Mouse (Mus musculus): Measurements from ENCODE around the gene C4b. TPM values are rescaled to one million over a fixed set of nuclear protein-coding genes. Genes with fewer than 3 reads are reported as not detected.

C4b gene
- polyA plus RNA-seq, 1 experiment from 2014 or later = 0.42 TPM

- Histone ChIP-seq H3K27me3 (replicated peaks) (peaks cover 94% of the 10 kb centered on the region), H3K27ac (no peak overlapping the region), H3K4me2 (no peak overlapping the region), H3K9me3 (replicated peaks) (no peaks in the 10 kb centered on the region), H3K4me3 (no peak overlapping the region), H3K36me3 (no peaks in the 10 kb centered on the region), H3K9ac (no peak overlapping the region), H3K4me1 (0 out of 2 replicates have a peak, but pooled peaks cover 12% of the 10 kb centered on the region)
- no peak for ATAC-seq
- 63% methylated on average over 4 of the region's 4 CpGs for WGBS (ENCODE audit: insufficient replicate concordance)
Observed at GRCm38 (mm10) chr17:34680621-34681020, 63.1 kb downstream of the C4b start.

GRCm38 (mm10) chr17:34680191-34680590 is 63.5 kb downstream of the C4b start:
- no peaks in the 10 kb centered on the region for H3K9me3 ChIP-seq (replicated peaks)
- H3K9ac ChIP-seq = no peak overlapping the region
- H3K27me3 ChIP-seq (replicated peaks) = peaks cover 94% of the 10 kb centered on the region
- H3K4me1 ChIP-seq = 0 out of 2 replicates have a peak, but pooled peaks cover 12% of the 10 kb centered on the region
- no peak overlapping the region for H3K4me2 ChIP-seq
- H3K36me3 ChIP-seq = no peaks in the 10 kb centered on the region
- WGBS (ENCODE audit: insufficient replicate concordance) = 64% methylated on average over 26 of the region's 26 CpGs
- no peak for ATAC-seq
- H3K27ac ChIP-seq = no peak overlapping the region
- no peak overlapping the region for H3K4me3 ChIP-seq

Small RNA genes lying within 50 kb of the gene (microRNA-seq; reads per million reads assigned to microRNA genes)
- not detected for gene Gm27471

Other genes with a start within 250 kb of the C4b start
- gene Btnl6, start 226.5 kb downstream of the C4b start, polyA plus RNA-seq (2016; fragmentation: Nextera tagmentation; extraction: Ambion mirVana) = not detected in 2 replicates
- gene Notch4, start 179.6 kb downstream of the C4b start, polyA plus RNA-seq (2016; fragmentation: Nextera tagmentation; extraction: Ambion mirVana) = 1.7 and 2.0 TPM in 2 replicates
- 10.7 and 11.0 TPM in 2 replicates for gene Gpsm3, start 154.1 kb downstream of the C4b start, polyA plus RNA-seq (2016; fragmentation: Nextera tagmentation; extraction: Ambion mirVana)
- 6.9 and 8.3 TPM in 2 replicates for gene Pbx2, start 152.6 kb downstream of the C4b start, polyA plus RNA-seq (2016; fragmentation: Nextera tagmentation; extraction: Ambion mirVana)
- 1.3 and 1.5 TPM in 2 replicates for gene Ager, start 146.0 kb downstream of the C4b start, polyA plus RNA-seq (2016; fragmentation: Nextera tagmentation; extraction: Ambion mirVana)
- 94.8 and 101 TPM in 2 replicates for gene Rnf5, start 140.2 kb downstream of the C4b start, polyA plus RNA-seq (2016; fragmentation: Nextera tagmentation; extraction: Ambion mirVana)
- gene Agpat1, start 139.6 kb downstream of the C4b start, polyA plus RNA-seq (2016; fragmentation: Nextera tagmentation; extraction: Ambion mirVana) = 31.2 and 31.7 TPM in 2 replicates
- 0.45 and 0.50 TPM in 2 replicates for gene Egfl8, start 127.9 kb downstream of the C4b start, polyA plus RNA-seq (2016; fragmentation: Nextera tagmentation; extraction: Ambion mirVana)
- gene Ppt2, start 115.4 kb downstream of the C4b start, polyA plus RNA-seq (2016; fragmentation: Nextera tagmentation; extraction: Ambion mirVana) = 13.7 and 13.9 TPM in 2 replicates
- gene Prrt1, start 114.3 kb downstream of the C4b start, polyA plus RNA-seq (2016; fragmentation: Nextera tagmentation; extraction: Ambion mirVana) = not detected in 2 replicates
- gene Fkbpl, start 99.1 kb downstream of the C4b start, polyA plus RNA-seq (2016; fragmentation: Nextera tagmentation; extraction: Ambion mirVana) = 6.7 and 7.1 TPM in 2 replicates
- gene Atf6b, start 96.7 kb downstream of the C4b start, polyA plus RNA-seq (2016; fragmentation: Nextera tagmentation; extraction: Ambion mirVana) = 37.0 and 37.3 TPM in 2 replicates
- gene Tnxb, start 73.3 kb downstream of the C4b start, polyA plus RNA-seq (2016; fragmentation: Nextera tagmentation; extraction: Ambion mirVana) = 0.04 and 0.05 TPM in 2 replicates
- gene Cyp21a1, start 60.7 kb upstream of the C4b start, polyA plus RNA-seq (2016; fragmentation: Nextera tagmentation; extraction: Ambion mirVana) = not detected in 2 replicates
- 18.0 and 18.6 TPM in 2 replicates for gene Stk19, start 93.1 kb upstream of the C4b start, polyA plus RNA-seq (2016; fragmentation: Nextera tagmentation; extraction: Ambion mirVana)
- 37.0 and 38.8 TPM in 2 replicates for gene Dxo, start 93.1 kb upstream of the C4b start, polyA plus RNA-seq (2016; fragmentation: Nextera tagmentation; extraction: Ambion mirVana)
- 34.0 and 39.5 TPM in 2 replicates for gene Skiv2l, start 106.3 kb upstream of the C4b start, polyA plus RNA-seq (2016; fragmentation: Nextera tagmentation; extraction: Ambion mirVana)
- gene Nelfe, start 106.5 kb upstream of the C4b start, polyA plus RNA-seq (2016; fragmentation: Nextera tagmentation; extraction: Ambion mirVana) = 69.3 and 72.0 TPM in 2 replicates
- gene Cfb, start 118.6 kb upstream of the C4b start, polyA plus RNA-seq (2016; fragmentation: Nextera tagmentation; extraction: Ambion mirVana) = 83.5 and 85.0 TPM in 2 replicates
- 1.8 and 1.9 TPM in 2 replicates for gene Zbtb12, start 135.6 kb upstream of the C4b start, polyA plus RNA-seq (2016; fragmentation: Nextera tagmentation; extraction: Ambion mirVana)
- gene Gm20547, start 138.2 kb upstream of the C4b start, polyA plus RNA-seq (2016; fragmentation: Nextera tagmentation; extraction: Ambion mirVana) = not detected in 2 replicates
- gene C2, start 154.4 kb upstream of the C4b start, polyA plus RNA-seq (2016; fragmentation: Nextera tagmentation; extraction: Ambion mirVana) = 7.9 and 8.2 TPM in 2 replicates
- gene Ehmt2, start 154.6 kb upstream of the C4b start, polyA plus RNA-seq (2016; fragmentation: Nextera tagmentation; extraction: Ambion mirVana) = 27.1 and 32.8 TPM in 2 replicates
- 0.75 and 0.79 TPM in 2 replicates for gene Slc44a4, start 170.6 kb upstream of the C4b start, polyA plus RNA-seq (2016; fragmentation: Nextera tagmentation; extraction: Ambion mirVana)
- gene Neu1, start 187.4 kb upstream of the C4b start, polyA plus RNA-seq (2016; fragmentation: Nextera tagmentation; extraction: Ambion mirVana) = 16.9 and 17.3 TPM in 2 replicates
- 0.11 and 0.21 TPM in 2 replicates for gene Hspa1b, start 215.4 kb upstream of the C4b start, polyA plus RNA-seq (2016; fragmentation: Nextera tagmentation; extraction: Ambion mirVana)
- 0.73 TPM in 1 of 2 replicates, not detected in the other for gene Gm20481, start 226.0 kb upstream of the C4b start, polyA plus RNA-seq (2016; fragmentation: Nextera tagmentation; extraction: Ambion mirVana)
- 2.8 and 5.0 TPM in 2 replicates for gene Hspa1a, start 228.3 kb upstream of the C4b start, polyA plus RNA-seq (2016; fragmentation: Nextera tagmentation; extraction: Ambion mirVana)
- gene Hspa1l, start 228.8 kb upstream of the C4b start, polyA plus RNA-seq (2016; fragmentation: Nextera tagmentation; extraction: Ambion mirVana) = 0.38 and 0.49 TPM in 2 replicates
- gene Lsm2, start 238.0 kb upstream of the C4b start, polyA plus RNA-seq (2016; fragmentation: Nextera tagmentation; extraction: Ambion mirVana) = 202 and 215 TPM in 2 replicates

All from liver, embryonic 12.5 days (tissue).